Mouse (Mus musculus) testis, adult 2 months (tissue): ENCODE measurements around the gene Bhlha9.

Source experiments
- CTCF ChIP-seq: fragments of 200-500 bp; IDR thresholded peaks from 2 replicates; pipeline ENCODE4 v1.5.1; 2012; ENCODE audit warnings: low read depth, mild to moderate bottlenecking, inconsistent platforms, low read length, moderate library complexity; ENCODE audit not compliant: control insufficient read depth, insufficient read depth, insufficient replicate concordance
- POLR2A ChIP-seq: fragments of 200-500 bp; IDR thresholded peaks from 2 replicates; pipeline ENCODE4 v1.6.1; 2012; ENCODE audit warnings: low read depth, mild to moderate bottlenecking, inconsistent platforms, low read length, moderate library complexity; ENCODE audit not compliant: control insufficient read depth

GRCm38 (mm10) chr11:76692096-76692495 is 19.8 kb downstream of the Bhlha9 start:
- no peak for TF ChIP-seq CTCF
- no peak for TF ChIP-seq POLR2A
